Mouse (Mus musculus) myocyte (in vitro differentiated cells): ENCODE measurements around the gene Stox1. TPM values are rescaled to one million over a fixed set of nuclear protein-coding genes. Genes with fewer than 3 reads are reported as not detected.

Source experiments
- H3K27me3 ChIP-seq: one replicate; pipeline ENCODE4 v1.6.1; 2011; ENCODE audit not compliant: control insufficient read depth, insufficient read depth, insufficient read length
- H3K36me3 ChIP-seq: one replicate; pipeline ENCODE4 v1.6.1; 2011; ENCODE audit not compliant: control insufficient read depth, insufficient read depth
- H3K4me2 ChIP-seq: one replicate; pipeline ENCODE4 v1.6.1; 2011; ENCODE audit warnings: low read depth, control low read depth
- H3K4me3 ChIP-seq: one replicate; pipeline ENCODE4 v1.5.1; 2011; ENCODE audit warnings: mild to moderate bottlenecking, control low read depth, moderate library complexity
- H3K79me2 ChIP-seq: one replicate; pipeline ENCODE4 v1.6.1; 2011; ENCODE audit not compliant: control insufficient read depth, insufficient read depth
- H3ac ChIP-seq: one replicate; pipeline ENCODE4 v1.6.1; 2011; ENCODE audit not compliant: control insufficient read depth, insufficient read length
- CEBPB ChIP-seq: IDR thresholded peaks from 2 replicates; pipeline ENCODE4 v1.6.1; 2011; ENCODE audit warnings: mild to moderate bottlenecking, moderate library complexity; ENCODE audit not compliant: poor library complexity, insufficient read depth, severe bottlenecking
- E2F4 ChIP-seq: IDR thresholded peaks from one replicate; pipeline ENCODE4 v1.6.1; 2011; ENCODE audit warnings: mild to moderate bottlenecking, control low read depth, moderate library complexity; ENCODE audit not compliant: insufficient read depth
- MAX ChIP-seq: IDR thresholded peaks from one replicate; pipeline ENCODE4 v1.6.1; 2011; ENCODE audit warnings: low read depth, mild to moderate bottlenecking, control low read depth
- MYOD1 ChIP-seq, 3 experiments: IDR thresholded peaks; one replicate each; pipeline ENCODE4 v1.6.1; 2011; ENCODE audit warnings: control low read depth in 2 of 3, low read depth in 2 of 3, mild to moderate bottlenecking in 2 of 3, moderate library complexity in 1 of 3; ENCODE audit not compliant: insufficient read length in 2 of 3, control insufficient read depth in 1 of 3
- MYOG ChIP-seq, 3 experiments: IDR thresholded peaks; one replicate each; pipeline ENCODE4 v1.6.1; 2011; ENCODE audit warnings: control low read depth in 2 of 3, low read depth in 2 of 3, mild to moderate bottlenecking in 2 of 3; ENCODE audit not compliant: insufficient read length in 2 of 3, control insufficient read depth in 1 of 3, insufficient read depth in 1 of 3
- POLR2A ChIP-seq: IDR thresholded peaks from one replicate; pipeline ENCODE4 v1.6.1; 2011; ENCODE audit warnings: low read depth, mild to moderate bottlenecking, control low read depth, moderate library complexity; ENCODE audit not compliant: insufficient read length
- POLR2AphosphoS2 ChIP-seq: IDR thresholded peaks from one replicate; pipeline ENCODE4 v1.6.1; 2011; ENCODE audit warnings: low read depth, control low read depth; ENCODE audit not compliant: insufficient read length
- REST ChIP-seq: IDR thresholded peaks from one replicate; pipeline ENCODE4 v1.6.1; 2011; ENCODE audit warnings: mild to moderate bottlenecking, control low read depth, moderate library complexity; ENCODE audit not compliant: insufficient read depth, insufficient read length
- SRF ChIP-seq: IDR thresholded peaks from one replicate; pipeline ENCODE4 v1.6.1; 2011; ENCODE audit warnings: low read depth; ENCODE audit not compliant: control insufficient read depth, insufficient read length
- TCF12 ChIP-seq: IDR thresholded peaks from one replicate; pipeline ENCODE4 v1.6.1; 2011; ENCODE audit warnings: mild to moderate bottlenecking, control low read depth; ENCODE audit not compliant: poor library complexity, insufficient read depth, severe bottlenecking
- TCF3 ChIP-seq: IDR thresholded peaks from one replicate; pipeline ENCODE4 v1.6.1; 2011; ENCODE audit warnings: low read depth, control low read depth; ENCODE audit not compliant: insufficient read length
- USF1 ChIP-seq: IDR thresholded peaks from one replicate; pipeline ENCODE4 v1.6.1; 2011; ENCODE audit warnings: low read depth, mild to moderate bottlenecking, control low read depth, moderate library complexity
- polyA plus RNA-seq: library from polyadenylated mRNA; unstranded; fragments of >200 nt; fragmentation: generic; extraction: Trizol; gene quantifications from one replicate; pipeline ENCODE4 v1.2.1, GENCODE M21; 2012; ENCODE audit warnings: missing spikeins

Gene Stox1
- polyA plus RNA-seq: not detected

DNA sequence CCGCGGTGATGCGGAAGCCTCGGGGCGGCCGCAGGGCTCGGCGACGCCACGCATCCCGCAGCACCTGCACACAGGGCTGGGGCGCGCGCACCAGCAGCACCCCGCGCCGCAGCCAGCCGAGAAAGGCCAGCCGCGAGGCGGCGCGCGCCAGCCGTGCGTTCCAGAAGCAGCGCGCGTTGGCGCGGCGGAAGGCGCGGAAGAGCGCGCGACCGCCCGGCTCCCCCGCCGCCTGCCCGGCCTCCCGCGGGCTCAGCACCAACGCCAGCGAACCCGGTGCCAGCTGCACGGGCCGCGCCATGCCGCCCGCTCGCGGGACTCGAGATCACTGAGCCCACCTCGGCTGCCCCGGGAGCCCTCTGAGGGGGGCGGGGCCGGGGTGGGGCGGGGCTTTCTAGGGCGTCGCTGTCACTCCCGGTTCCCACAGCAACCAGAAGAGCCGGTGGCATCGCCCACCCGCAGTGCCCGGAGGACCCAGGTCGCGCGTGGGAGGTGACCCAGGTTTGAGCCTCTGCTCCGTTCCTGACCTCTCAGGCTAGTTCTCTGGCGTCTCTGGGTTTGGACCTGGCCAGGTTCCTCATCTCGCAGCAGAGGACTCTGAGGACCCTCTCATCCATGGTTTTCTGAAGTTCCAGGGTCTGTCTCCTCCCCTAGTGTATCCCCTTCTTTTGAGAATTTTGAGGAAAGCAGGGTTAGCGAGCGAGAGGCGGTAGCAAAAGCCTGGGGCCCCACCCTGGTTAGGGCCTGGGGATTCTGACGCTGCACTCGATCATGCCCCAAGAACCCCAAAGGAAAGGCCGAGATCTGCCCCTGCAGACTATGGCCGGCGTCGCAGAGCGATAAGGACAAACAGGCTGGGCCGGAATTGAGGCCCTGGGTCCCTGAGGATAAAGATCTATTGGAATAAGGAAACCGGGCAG is at the start of gene Stox1:
Gene Stox1, minus strand, starts transcription at position 358 of the 917 bp plus-strand sequence.
- Histone ChIP-seq H3K4me2 (peak within 1 kb of the TSS; percentile 85), H3ac (no peak within 1 kb of the TSS), H3K36me3 (no peaks in the 10 kb centered on the region), H3K4me3 (peak within 1 kb of the TSS; percentile 10), H3K27me3 (peaks cover 33% of the 10 kb centered on the region), H3K79me2 (no peaks in the 10 kb centered on the region)
- TF ChIP-seq TCF3: no peak
- TF ChIP-seq POLR2A: no peak
- TF ChIP-seq MYOG (IDR thresholded peaks at IDR 0.05; ENCODE audit: control insufficient read depth in 1 of 3, insufficient read depth in 1 of 3, insufficient read length in 2 of 3, low read depth in 2 of 3): peak in 1 of 3 experiments; percentile 26

GRCm38 (mm10) chr10:62750781-62751180 is 24.9 kb upstream of the Stox1 start:
- H3K4me2 ChIP-seq: no peak overlapping the region
- no peak overlapping the region for H3ac ChIP-seq
- H3K36me3 ChIP-seq: peaks cover 82% of the 10 kb centered on the region
- peaks cover 3% of the 10 kb centered on the region for H3K79me2 ChIP-seq
- H3K27me3 ChIP-seq: no peaks in the 10 kb centered on the region
- H3K4me3 ChIP-seq: no peak overlapping the region
- TF ChIP-seq CEBPB: no peak
- TF ChIP-seq MAX: no peak
- no peak for TF ChIP-seq E2F4
- no peak for TF ChIP-seq MYOD1 (IDR thresholded peaks at IDR 0.05; ENCODE audit: control insufficient read depth in 1 of 3, insufficient read length in 2 of 3, low read depth in 2 of 3)
- no peak for TF ChIP-seq TCF12
- TF ChIP-seq MYOG (IDR thresholded peaks at IDR 0.05; ENCODE audit: control insufficient read depth in 1 of 3, insufficient read depth in 1 of 3, insufficient read length in 2 of 3, low read depth in 2 of 3): no peak
- TF ChIP-seq POLR2AphosphoS2: no peak
- no peak for TF ChIP-seq SRF
- TF ChIP-seq REST: no peak
- TF ChIP-seq POLR2A: no peak
- no peak for TF ChIP-seq TCF3

DNA sequence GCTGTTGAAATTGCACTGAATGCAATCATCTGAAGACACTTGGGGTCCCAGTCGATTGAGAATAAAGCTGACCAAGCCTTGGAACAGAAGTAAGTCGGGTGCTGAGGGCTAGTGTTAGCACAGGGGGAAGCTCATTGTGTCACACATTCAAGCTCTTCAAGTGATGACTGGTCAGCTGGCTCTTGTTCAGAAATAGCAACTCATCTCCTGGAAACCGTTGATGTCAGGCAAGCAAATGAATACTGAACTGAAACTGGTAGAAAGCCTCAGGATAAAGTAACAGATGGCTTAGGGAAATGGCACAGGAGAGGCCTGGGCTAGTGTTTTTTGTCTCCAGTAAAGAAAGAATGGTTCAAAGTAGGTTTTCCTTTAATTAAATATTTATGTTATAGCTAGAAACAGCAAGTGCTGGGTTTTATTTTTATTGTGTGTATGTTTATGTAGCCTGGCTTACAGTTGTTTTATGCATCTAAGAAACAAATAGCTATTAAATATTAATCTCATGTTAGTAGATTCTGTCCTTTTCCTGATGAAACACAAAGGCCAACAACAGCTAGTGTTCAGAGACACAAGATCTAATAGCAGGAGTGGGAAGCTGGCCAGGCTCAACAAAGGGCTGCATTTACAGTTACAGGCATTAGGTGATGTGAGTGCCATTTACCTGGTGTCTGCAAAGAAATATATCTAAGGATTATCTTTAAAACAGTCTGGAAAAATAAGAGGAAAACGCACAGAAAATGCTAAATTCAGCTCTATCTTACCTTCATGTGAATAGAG is 14.2 kb upstream of the Stox1 start:
- no peak for TF ChIP-seq MYOG (IDR thresholded peaks at IDR 0.05; ENCODE audit: control insufficient read depth in 1 of 3, insufficient read depth in 1 of 3, insufficient read length in 2 of 3, low read depth in 2 of 3)
- no peak for TF ChIP-seq SRF
- no peak for TF ChIP-seq MYOD1 (IDR thresholded peaks at IDR 0.05; ENCODE audit: control insufficient read depth in 1 of 3, insufficient read length in 2 of 3, low read depth in 2 of 3)
- no peak for TF ChIP-seq TCF3
- no peak for TF ChIP-seq TCF12
- TF ChIP-seq E2F4: no peak
- no peak for TF ChIP-seq USF1
- TF ChIP-seq POLR2AphosphoS2: no peak
- TF ChIP-seq MAX: no peak
- no peak for TF ChIP-seq POLR2A
- TF ChIP-seq REST: no peak
- no peak for TF ChIP-seq CEBPB
- H3K36me3 ChIP-seq: peaks cover 42% of the 10 kb centered on the region
- no peaks in the 10 kb centered on the region for H3K27me3 ChIP-seq
- no peak overlapping the region for H3K4me3 ChIP-seq
- H3K79me2 ChIP-seq: no peaks in the 10 kb centered on the region
- no peak overlapping the region for H3ac ChIP-seq
- H3K4me2 ChIP-seq: no peak overlapping the region

- TF ChIP-seq CEBPB (no peak), REST (no peak), E2F4 (no peak), TCF3 (no peak), MAX (no peak), MYOD1 (IDR thresholded peaks at IDR 0.05; ENCODE audit: control insufficient read depth in 1 of 3, insufficient read length in 2 of 3, low read depth in 2 of 3) (no peak), POLR2AphosphoS2 (peak; percentile 55), POLR2A (no peak)
- Histone ChIP-seq H3ac (no peak overlapping the region), H3K79me2 (no peaks in the 10 kb centered on the region), H3K4me2 (no peak overlapping the region), H3K36me3 (peaks cover 13% of the 10 kb centered on the region), H3K27me3 (no peaks in the 10 kb centered on the region), H3K4me3 (no peak overlapping the region)
Measured at GRCm38 (mm10) chr10:62736965-62737688, 11.2 kb upstream of the Stox1 start.
